Comparison of ENCODE assay signal across 22 mouse cellular contexts in genomic region chr1:153617340-153617830, GRCm38 (mm10). TPM values are rescaled to one million over a fixed set of nuclear protein-coding genes. Genes with fewer than 3 reads are reported as not detected.
A peak's percentile ranks its signal among the peaks of the same experiment; 100 is the strongest.
DNase-seq lines count a peak whose midpoint lies in the region; ATAC-seq and TF ChIP-seq lines count a peak whose summit lies in the region.
"Had no signal": no experiment of that assay in that cellular context is flagged by ENCODE, and none has a peak within 500 bp of the region (broad histone marks: within the 10 kb centered on the region; RNA-seq: fewer than 3 reads in every experiment).

No protein-coding gene starts in this region.

- H3K4me1 ChIP-seq in embryonic fibroblast, embryonic 13.5 days (ENCODE audit: control insufficient read depth, insufficient read depth, low read length), result no peaks in the 10 kb centered on the region
- H3K4me1 ChIP-seq: embryonic facial prominence, embryonic 15.5 days; forebrain, embryonic 12.5 days; heart, embryonic 12.5 days; limb, embryonic 15.5 days; midbrain, embryonic 12.5 days had no signal

- intact Hi-C loops in gastrocnemius, postnatal 14 days (cut with DNase I; ENCODE audit: low total_unique reads), result no loop called here

- no peak overlapping the region for H3K4me3 ChIP-seq in embryonic fibroblast, embryonic 13.5 days (ENCODE audit: insufficient read depth, low read length)
- H3K4me3 ChIP-seq: embryonic facial prominence, embryonic 15.5 days; forebrain, embryonic 12.5 days; heart, embryonic 12.5 days; limb, embryonic 15.5 days; midbrain, embryonic 12.5 days had no signal

- peak; percentile 38 for DNase-seq in thymus, postnatal 14 days
- DNase-seq in thymus, adult 18-20 months, result no peak
- DNase-seq in gastrocnemius, postnatal 14 days, result no peak
- DNase-seq in cerebellum, postnatal 36 days, result no peak
- no peak for DNase-seq in frontal cortex, postnatal 25 days (ENCODE audit: low spot score in 2 of 2)
- no peak for DNase-seq in left cerebral cortex, adult 9 months (ENCODE audit: low spot score in 2 of 2)
- DNase-seq: adrenal gland, postnatal 25 days; cerebellum, adult 2 months; embryo, embryonic 11 days; heart, postnatal 36 days; kidney, adult 2 months; lung, postnatal 14 days had no signal

- TF ChIP-seq POLR2A in embryonic fibroblast, embryonic 13.5 days (IDR thresholded peaks at IDR 0.05; ENCODE audit: low read depth, low read length), result no peak

- ATAC-seq in monocyte, adult 5-6 weeks (replicated peaks; ENCODE audit: insufficient number of reproducible peaks, low FRiP score, low TSS enrichment, poor library complexity, severe bottlenecking), result 0 out of 2 replicates have a peak, but pooled peaks have one; percentile 35
- ATAC-seq: hindbrain, postnatal 0 days had no signal

- TF ChIP-seq CTCF in embryonic fibroblast, embryonic 13.5 days (IDR thresholded peaks at IDR 0.05; ENCODE audit: borderline replicate concordance, insufficient read depth, low read length), result no peak

- peak overlapping the region; percentile 91 for H3K27ac ChIP-seq in embryonic fibroblast, embryonic 13.5 days (ENCODE audit: insufficient read depth, low read length)
- H3K27ac ChIP-seq: embryonic facial prominence, embryonic 15.5 days; forebrain, embryonic 12.5 days; hindbrain, postnatal 0 days; limb, embryonic 15.5 days; midbrain, embryonic 12.5 days had no signal

RNA-seq across cellular contexts. Expression of gene Rgs8, which starts 35.4 kb away (rescaled TPM):
- 0.39 and 0.48 TPM in 2 replicates for polyA plus RNA-seq in embryonic fibroblast, embryonic 13.5 days (2011; ENCODE audit: insufficient read length, low read depth, missing spikeins)
- total RNA-seq in monocyte, adult 5-6 weeks (2017), result not detected in 3 replicates
- under 1 TPM; 0.31 to 0.68 TPM for total RNA-seq in gastrocnemius, postnatal 14 days (2021)
- total RNA-seq: adrenal gland, postnatal 25 days; heart, postnatal 36 days; neutrophil, adult 5-6 weeks had no signal
- polyA plus RNA-seq: liver, embryonic 16.5 days had no signal
